Mouse (Mus musculus) MEL (cell line): ENCODE measurements around the gene Ndufv2. TPM values are rescaled to one million over a fixed set of nuclear protein-coding genes. Genes with fewer than 3 reads are reported as not detected.

ENCODE experiments used
- DNase-seq: peaks from one replicate; pipeline ENCODE4 v3.0.0; 2011; ENCODE audit warnings: low read depth, low spot score
- H3K27ac ChIP-seq: 2 replicates; pipeline ENCODE4 v1.5.1; 2012; ENCODE audit warnings: low read depth, mild to moderate bottlenecking, control low read depth, low read length, moderate library complexity; ENCODE audit not compliant: control insufficient read depth
- H3K27me3 ChIP-seq, 2 experiments: fragments of 150-350 bp in 1 of 2; sonication (generic) in 1 of 2; 2 replicates each; pipeline ENCODE4 v1.6.1; 2012; ENCODE audit warnings: low read length in 2 of 2, mild to moderate bottlenecking in 2 of 2, improper control_type of control experiment in 1 of 2, moderate library complexity in 1 of 2; ENCODE audit not compliant: insufficient read depth in 2 of 2, control insufficient read depth in 1 of 2
- H3K36me3 ChIP-seq, 2 experiments: 2 replicates each; pipeline ENCODE4 v1.6.1; 2012 to 2014; ENCODE audit warnings: low read length in 2 of 2, improper control_type of control experiment in 1 of 2, inconsistent platforms in 1 of 2, mild to moderate bottlenecking in 1 of 2; ENCODE audit not compliant: insufficient read depth in 2 of 2, control insufficient read depth in 1 of 2
- H3K4me1 ChIP-seq, 2 experiments: fragments of 150-350 bp in 1 of 2; sonication (generic) in 1 of 2; 2 replicates each; pipeline ENCODE4 v1.6.1; 2012; ENCODE audit warnings: low read length in 2 of 2, improper control_type of control experiment in 1 of 2, mild to moderate bottlenecking in 1 of 2; ENCODE audit not compliant: insufficient read depth in 2 of 2, control insufficient read depth in 1 of 2
- H3K4me3 ChIP-seq, 2 experiments: fragments of 150-350 bp in 1 of 2; sonication (generic) in 1 of 2; 2 replicates each; pipeline ENCODE4 v1.5.1; 2012; ENCODE audit warnings: low read depth in 2 of 2, low read length in 2 of 2, mild to moderate bottlenecking in 2 of 2, moderate library complexity in 2 of 2, control low read depth in 1 of 2, improper control_type of control experiment in 1 of 2; ENCODE audit not compliant: control insufficient read depth in 1 of 2, insufficient read depth in 1 of 2
- H3K79me2 ChIP-seq: 2 replicates; pipeline ENCODE4 v1.6.1; 2012; ENCODE audit warnings: mild to moderate bottlenecking, low read length, moderate library complexity; ENCODE audit not compliant: control insufficient read depth, poor library complexity, insufficient read depth
- H3K9ac ChIP-seq: 2 replicates; pipeline ENCODE4 v1.6.1; 2012; ENCODE audit warnings: low read depth, mild to moderate bottlenecking, control low read depth, low read length, moderate library complexity; ENCODE audit not compliant: control insufficient read depth, poor library complexity, severe bottlenecking
- H3K9me3 ChIP-seq: fragments of 150-350 bp; sonication (generic); replicated peaks from 2 replicates; pipeline ENCODE4 v1.6.1; 2012; ENCODE audit warnings: mild to moderate bottlenecking, low read length, improper control_type of control experiment, moderate library complexity; ENCODE audit not compliant: insufficient read depth
- CHD2 ChIP-seq: IDR thresholded peaks from 2 replicates; pipeline ENCODE4 v1.6.1; 2011; ENCODE audit warnings: low read length, improper control_type of control experiment
- E2F4 ChIP-seq: IDR thresholded peaks from 2 replicates; pipeline ENCODE4 v1.6.1; 2011; ENCODE audit warnings: low read depth, low read length, improper control_type of control experiment, borderline replicate concordance
- ELF1 ChIP-seq: IDR thresholded peaks from 2 replicates; pipeline ENCODE4 v1.6.1; 2014; ENCODE audit warnings: low read depth, mild to moderate bottlenecking, inconsistent platforms, low read length, improper control_type of control experiment, moderate library complexity
- EP300 ChIP-seq, 2 experiments: IDR thresholded peaks; 2 replicates each; pipeline ENCODE4 v1.6.1; 2011; ENCODE audit warnings: improper control_type of control experiment in 2 of 2, low read length in 2 of 2, low read depth in 1 of 2, mild to moderate bottlenecking in 1 of 2
- ETS1 ChIP-seq: IDR thresholded peaks from 2 replicates; pipeline ENCODE4 v1.6.1; 2012; ENCODE audit warnings: low read depth, mild to moderate bottlenecking, inconsistent platforms, low read length, improper control_type of control experiment, moderate library complexity
- JUND ChIP-seq: IDR thresholded peaks from 2 replicates; pipeline ENCODE4 v1.6.1; 2011; ENCODE audit warnings: low read depth, mild to moderate bottlenecking, improper control_type of control experiment, low read length
- MAX ChIP-seq: IDR thresholded peaks from 2 replicates; pipeline ENCODE4 v1.6.1; 2011; ENCODE audit warnings: low read length, improper control_type of control experiment
- MYB ChIP-seq: IDR thresholded peaks from 2 replicates; pipeline ENCODE4 v1.6.1; 2011; ENCODE audit warnings: mild to moderate bottlenecking, low read depth, low read length, improper control_type of control experiment
- SIN3A ChIP-seq: IDR thresholded peaks from 2 replicates; pipeline ENCODE4 v1.6.1; 2012; ENCODE audit warnings: low read length, improper control_type of control experiment, inconsistent platforms
- TAL1 ChIP-seq: IDR thresholded peaks from 2 replicates; pipeline ENCODE4 v1.6.1; 2012; ENCODE audit warnings: mild to moderate bottlenecking, inconsistent platforms, low read length, moderate library complexity, mixed read lengths
- TCF12 ChIP-seq: IDR thresholded peaks from 2 replicates; pipeline ENCODE4 v1.6.1; 2014; ENCODE audit warnings: low read depth, mild to moderate bottlenecking, inconsistent platforms, low read length, improper control_type of control experiment, moderate library complexity
- USF2 ChIP-seq, 2 experiments: IDR thresholded peaks; 2 replicates each; pipeline ENCODE4 v1.6.1; 2011 to 2012; ENCODE audit warnings: improper control_type of control experiment in 2 of 2, low read length in 2 of 2, borderline replicate concordance in 1 of 2, inconsistent platforms in 1 of 2, low read depth in 1 of 2, mild to moderate bottlenecking in 1 of 2; ENCODE audit not compliant: insufficient read depth in 1 of 2
- ZMIZ1 ChIP-seq: IDR thresholded peaks from 2 replicates; pipeline ENCODE4 v1.6.1; 2012; ENCODE audit warnings: low read depth, mild to moderate bottlenecking, inconsistent platforms, low read length, improper control_type of control experiment, moderate library complexity
- polyA plus RNA-seq, 2 experiments: library from polyadenylated mRNA; stranded (reverse) in 1 of 2; unstranded in 1 of 2; fragments of >175 nt in 1 of 2; fragments of >200 nt in 1 of 2; gene quantifications; 2 replicates each; pipeline versions ENCODE4 v1.2.1 to v1.2.4; 2012; ENCODE audit warnings: low replicate concordance in 2 of 2, low read depth in 1 of 2; ENCODE audit not compliant: insufficient read length in 2 of 2, insufficient read depth in 1 of 2, missing spikeins in 1 of 2
- total RNA-seq: library from RNA; depleted of rRNA; stranded (reverse); fragments of 300-350 nt; gene quantifications from 2 replicates; pipeline ENCODE4 v1.2.3, GENCODE M21; 2012

Gene Ndufv2
- total and polyA plus RNA-seq, 3 experiments = 169 to 178 TPM; not detected in 1

GRCm38 (mm10) chr17:66120701-66121100, 19.3 kb upstream of the Ndufv2 start:
- no peak overlapping the region for H3K27ac ChIP-seq
- no peak for DNase-seq
- H3K36me3 ChIP-seq = peaks cover 0 to 14% of the 10 kb centered on the region in 2 experiments; a peak in 3 of 4 replicates
- no peaks in the 10 kb centered on the region for H3K9me3 ChIP-seq
- TF ChIP-seq TAL1 (0 out of 2 replicates have a peak, but pooled peaks have one; percentile 24), MYB (no peak), ZMIZ1 (no peak)
- H3K27me3 ChIP-seq = no peaks in the 10 kb centered on the region
- no peak overlapping the region for H3K4me3 ChIP-seq
- peaks cover 19% of the 10 kb centered on the region for H3K79me2 ChIP-seq
- peaks cover 8 to 19% of the 10 kb centered on the region in 2 experiments for H3K4me1 ChIP-seq
- H3K9ac ChIP-seq = no peak overlapping the region

- Histone ChIP-seq H3K79me2 (peaks cover 4% of the 10 kb centered on the region), H3K36me3 (peaks cover 0 to 9% of the 10 kb centered on the region in 2 experiments; a peak in 2 of 4 replicates), H3K4me1 (peaks cover 4 to 12% of the 10 kb centered on the region in 2 experiments)
Observed at GRCm38 (mm10) chr17:66118991-66119390, 17.6 kb upstream of the Ndufv2 start.

GRCm38 (mm10) chr17:66112166-66112565, 10.8 kb upstream of the Ndufv2 start:
- Histone ChIP-seq H3K4me1 (peaks cover 0 to 11% of the 10 kb centered on the region in 2 experiments; a peak in 3 of 4 replicates), H3K9ac (peak overlapping the region; percentile 78), H3K27me3 (no peaks in the 10 kb centered on the region), H3K79me2 (peaks cover 12% of the 10 kb centered on the region), H3K9me3 (no peaks in the 10 kb centered on the region), H3K27ac (peak overlapping the region; percentile 51), H3K4me3 (peak overlapping the region; percentile 78 to 90), H3K36me3 (peaks cover 0 to 8% of the 10 kb centered on the region in 2 experiments)
- DNase-seq = no peak
- TF ChIP-seq ELF1 (no peak), CHD2 (no peak), ETS1 (no peak), E2F4 (no peak), SIN3A (no peak), JUND (no peak), USF2 (IDR thresholded peaks at IDR 0.05; ENCODE audit: borderline replicate concordance in 1 of 2, insufficient read depth in 1 of 2, low read depth in 1 of 2, low read length in 2 of 2) (no peak)

More at GRCm38 (mm10) chr17:66118991-66119390, 17.6 kb upstream of the Ndufv2 start:
- TF ChIP-seq MAX = no peak
- TF ChIP-seq TCF12 = no peak
- TF ChIP-seq EP300 (IDR thresholded peaks at IDR 0.05; ENCODE audit: low read depth in 1 of 2, low read length in 2 of 2) = no peak
- no peaks in the 10 kb centered on the region for H3K27me3 ChIP-seq
- no peak overlapping the region for H3K27ac ChIP-seq
- no peaks in the 10 kb centered on the region for H3K9me3 ChIP-seq
- no peak for DNase-seq
- no peak overlapping the region for H3K4me3 ChIP-seq
- no peak overlapping the region for H3K9ac ChIP-seq
